Mouse (Mus musculus): Measurements from ENCODE around the gene Timm50. TPM values are rescaled to one million over a fixed set of nuclear protein-coding genes. Genes with fewer than 3 reads are reported as not detected.

Timm50 gene
- total and polyA plus RNA-seq, 3 experiments: 86.3 to 145 (median 126) TPM

- no peak for TF ChIP-seq POLR2AphosphoS2 (IDR thresholded peaks at IDR 0.05; ENCODE audit: low read depth, low read length)
- TF ChIP-seq GABPA (IDR thresholded peaks at IDR 0.05; ENCODE audit: insufficient replicate concordance, low read depth, low read length): no peak
- TF ChIP-seq MYC (IDR thresholded peaks at IDR 0.05; ENCODE audit: low read depth, low read length): no peak
- no peak within 1 kb of the TSS for H3K4me2 ChIP-seq (ENCODE audit: insufficient read depth, low read depth, poor library complexity, severe bottlenecking)
- H3K9ac ChIP-seq (ENCODE audit: insufficient read depth, low read depth): no peak within 1 kb of the TSS
- no peaks in the 10 kb centered on the region for H3K36me3 ChIP-seq (replicated peaks in 1 of 2; ENCODE audit: control insufficient read depth in 1 of 2, insufficient read depth in 1 of 2, low read length in 1 of 2)
- H3K79me2 ChIP-seq (replicated peaks; ENCODE audit: control insufficient read depth, extremely low read depth, insufficient read depth, poor library complexity, severe bottlenecking): no peaks in the 10 kb centered on the region
- H3K27ac ChIP-seq (ENCODE audit: insufficient read depth, low read depth): no peak within 1 kb of the TSS
- H3K4me1 ChIP-seq (ENCODE audit: control insufficient read depth in 1 of 2, insufficient read depth in 2 of 2): no peaks in the 10 kb centered on the region
- DNase-seq (ENCODE audit: extremely low read depth): no peak
- in situ Hi-C loops (cut with MboI; ENCODE audit: low pct_ligation_motif_present, low pct_unique_long_range_greater_than_20kb, low sequenced_read_pairs): no loop called here
- H3K27me3 ChIP-seq (replicated peaks): no peaks in the 10 kb centered on the region
- peaks cover 5% of the 10 kb centered on the region for H3K9me3 ChIP-seq (replicated peaks; ENCODE audit: low read length)
- dilution Hi-C loops (cut with MboI; ENCODE audit: extremely low pct_ligation_motif_present, extremely low pct_unique_long_range_greater_than_20kb, low sequenced_read_pairs): no loop called here
- H3K4me3 ChIP-seq (replicated peaks in 1 of 3; ENCODE audit: low read depth in 2 of 3, low read length in 2 of 3, poor library complexity in 1 of 3): no peak within 1 kb of the TSS
Observed at GRCm38 (mm10) chr7:28290638-28291590, 21.0 kb downstream of the Timm50 start, which contains the start of gene Selenov. Gene Selenov, minus strand, starts transcription at chr7:28291186.

GRCm38 (mm10) chr7:28290165-28290564 is 21.7 kb downstream of the Timm50 start:
- H3K4me1 ChIP-seq (ENCODE audit: control insufficient read depth in 1 of 2, insufficient read depth in 2 of 2): no peaks in the 10 kb centered on the region
- H3K4me2 ChIP-seq (ENCODE audit: insufficient read depth, low read depth, poor library complexity, severe bottlenecking): no peak overlapping the region
- H3K36me3 ChIP-seq (replicated peaks in 1 of 2; ENCODE audit: control insufficient read depth in 1 of 2, insufficient read depth in 1 of 2, low read length in 1 of 2): no peaks in the 10 kb centered on the region
- dilution Hi-C loops (cut with MboI; ENCODE audit: extremely low pct_ligation_motif_present, extremely low pct_unique_long_range_greater_than_20kb, low sequenced_read_pairs) (no loop called here), in situ Hi-C loops (cut with MboI; ENCODE audit: low pct_ligation_motif_present, low pct_unique_long_range_greater_than_20kb, low sequenced_read_pairs) (no loop called here)
- DNase-seq (ENCODE audit: extremely low read depth): no peak
- TF ChIP-seq SIN3A (IDR thresholded peaks at IDR 0.05; ENCODE audit: low read length) (no peak), CHD1 (IDR thresholded peaks at IDR 0.05; ENCODE audit: low read depth, low read length) (no peak)
- no peak overlapping the region for H3K9ac ChIP-seq (ENCODE audit: insufficient read depth, low read depth)
- no peak overlapping the region for H3K4me3 ChIP-seq (replicated peaks in 1 of 3; ENCODE audit: low read depth in 2 of 3, low read length in 2 of 3, poor library complexity in 1 of 3)
- no peak overlapping the region for H3K27ac ChIP-seq (ENCODE audit: insufficient read depth, low read depth)
- H3K79me2 ChIP-seq (replicated peaks; ENCODE audit: control insufficient read depth, extremely low read depth, insufficient read depth, poor library complexity, severe bottlenecking): no peaks in the 10 kb centered on the region
- no peaks in the 10 kb centered on the region for H3K27me3 ChIP-seq (replicated peaks)
- peaks cover 5% of the 10 kb centered on the region for H3K9me3 ChIP-seq (replicated peaks; ENCODE audit: low read length)

GRCm38 (mm10) chr7:28280630-28281029 is 31.2 kb downstream of the Timm50 start:
- Histone ChIP-seq H3K27ac (ENCODE audit: insufficient read depth, low read depth) (no peak overlapping the region), H3K79me2 (replicated peaks; ENCODE audit: control insufficient read depth, extremely low read depth, insufficient read depth, poor library complexity, severe bottlenecking) (no peaks in the 10 kb centered on the region), H3K4me2 (ENCODE audit: insufficient read depth, low read depth, poor library complexity, severe bottlenecking) (no peak overlapping the region), H3K4me1 (ENCODE audit: control insufficient read depth in 1 of 2, insufficient read depth in 2 of 2) (peaks cover 0 to 2% of the 10 kb centered on the region in 2 experiments; a peak in 1 of 4 replicates), H3K9me3 (replicated peaks; ENCODE audit: low read length) (no peaks in the 10 kb centered on the region), H3K4me3 (replicated peaks in 1 of 3; ENCODE audit: low read depth in 2 of 3, low read length in 2 of 3, poor library complexity in 1 of 3) (no peak overlapping the region), H3K36me3 (replicated peaks in 1 of 2; ENCODE audit: control insufficient read depth in 1 of 2, insufficient read depth in 1 of 2, low read length in 1 of 2) (no peaks in the 10 kb centered on the region), H3K9ac (ENCODE audit: insufficient read depth, low read depth) (no peak overlapping the region), H3K27me3 (replicated peaks) (peaks cover 14% of the 10 kb centered on the region)
- TF ChIP-seq POLR2A (IDR thresholded peaks at IDR 0.05; ENCODE audit: low read depth, low read length): no peak
- TF ChIP-seq BHLHE40 (IDR thresholded peaks at IDR 0.05; ENCODE audit: low read depth, low read length): no peak
- no peak for TF ChIP-seq USF2 (conservative IDR thresholded peaks at IDR 0.05; ENCODE audit: low read depth, low read length)
- TF ChIP-seq MEF2A (IDR thresholded peaks at IDR 0.05; ENCODE audit: borderline replicate concordance, low read depth, low read length): no peak
- no peak for TF ChIP-seq MAZ (IDR thresholded peaks at IDR 0.05; ENCODE audit: low read depth, low read length)
- no peak for TF ChIP-seq MYC (IDR thresholded peaks at IDR 0.05; ENCODE audit: low read depth, low read length)
- no peak for TF ChIP-seq EP300 (IDR thresholded peaks at IDR 0.05; ENCODE audit: low read length)
- TF ChIP-seq CHD2 (IDR thresholded peaks at IDR 0.05; ENCODE audit: low read length): no peak
- no peak for DNase-seq (ENCODE audit: extremely low read depth)
- dilution Hi-C loops (cut with MboI; ENCODE audit: extremely low pct_ligation_motif_present, extremely low pct_unique_long_range_greater_than_20kb, low sequenced_read_pairs): no loop called here
- in situ Hi-C loops (cut with MboI; ENCODE audit: low pct_ligation_motif_present, low pct_unique_long_range_greater_than_20kb, low sequenced_read_pairs): no loop called here

Measured in CH12.LX (cell line).